Comparison of ENCODE assay signal across 8 mouse cellular contexts in genomic region chr4:141958188-141958587, GRCm38 (mm10). TPM values are rescaled to one million over a fixed set of nuclear protein-coding genes. Genes with fewer than 3 reads are reported as not detected.
DNase-seq lines count a peak whose midpoint lies in the region; ATAC-seq and TF ChIP-seq lines count a peak whose summit lies in the region.

No protein-coding gene starts in this region.

- peak overlapping the region; percentile 26; the same call in 1 of the 2 replicates for H3K4me2 ChIP-seq in intestine, embryonic 16.5 days (ENCODE audit: low read depth, low read length)
- H3K4me2 ChIP-seq in limb, embryonic 11.5 days (ENCODE audit: low read depth, severe bottlenecking) = no peak overlapping the region
- H3K4me2 ChIP-seq in midbrain, embryonic 12.5 days (replicated peaks) = no peak overlapping the region

- H3K4me1 ChIP-seq in intestine, embryonic 16.5 days (ENCODE audit: control insufficient read depth, insufficient read depth, low read length) = peaks cover 26% of the 10 kb centered on the region
- peaks cover 4% of the 10 kb centered on the region; the same call in 1 of the 2 replicates for H3K4me1 ChIP-seq in limb, embryonic 11.5 days (ENCODE audit: control insufficient read depth, insufficient read depth, low read length)
- H3K4me1 ChIP-seq in midbrain, embryonic 12.5 days = peaks cover 8% of the 10 kb centered on the region
- H3K4me1 ChIP-seq in small intestine, adult 2 months (ENCODE audit: control insufficient read depth, insufficient read depth, insufficient read length, low read length) = peaks cover 24% of the 10 kb centered on the region

- intact Hi-C loops in gastrocnemius, postnatal 36 days (cut with DNase I) = loop anchor here (1.0 to 5.0 kb wide), 2 partner anchors 103 to 341 kb away; partner anchors contain the start of gene Tmem82

- peak; percentile 28 to 56 for DNase-seq in urinary bladder, adult 18-20 months (ENCODE audit: low spot score in 2 of 2)
- DNase-seq in urinary bladder, postnatal 10 days (ENCODE audit: low spot score) = no peak
- DNase-seq in embryo, embryonic 11 days = peak; percentile 84
- peak; percentile 50 to 64 for DNase-seq in gastrocnemius, postnatal 36 days
- peak; percentile 91 for DNase-seq in limb, embryonic 11.5 days (ENCODE audit: low spot score)

- H3K27me3 ChIP-seq in intestine, embryonic 16.5 days (replicated peaks; ENCODE audit: control insufficient read depth, insufficient read depth, low read length) = no peaks in the 10 kb centered on the region
- no peaks in the 10 kb centered on the region for H3K27me3 ChIP-seq in limb, embryonic 11.5 days (ENCODE audit: control insufficient read depth, insufficient read depth, low read length)
- peaks cover 6% of the 10 kb centered on the region for H3K27me3 ChIP-seq in midbrain, embryonic 12.5 days
- H3K27me3 ChIP-seq in small intestine, adult 2 months (ENCODE audit: control insufficient read depth, insufficient read depth, low read length) = no peaks in the 10 kb centered on the region

- WGBS in intestine, embryonic 16.5 days = 6% methylated on average over 9 of the region's 9 CpGs
- WGBS in limb, embryonic 11.5 days = 7% methylated on average over 9 of the region's 9 CpGs
- WGBS in midbrain, embryonic 12.5 days = 7% methylated on average over 9 of the region's 9 CpGs
- WGBS in small intestine, adult 2 months = 8% methylated on average over 9 of the region's 9 CpGs

- no peaks in the 10 kb centered on the region for H3K36me3 ChIP-seq in intestine, embryonic 16.5 days (ENCODE audit: control insufficient read depth, insufficient read depth, low read length)
- no peaks in the 10 kb centered on the region for H3K36me3 ChIP-seq in limb, embryonic 11.5 days (ENCODE audit: control insufficient read depth, insufficient read depth, low read length)
- no peaks in the 10 kb centered on the region for H3K36me3 ChIP-seq in midbrain, embryonic 12.5 days
- H3K36me3 ChIP-seq in small intestine, adult 2 months (ENCODE audit: control insufficient read depth, insufficient read depth, low read length) = no peaks in the 10 kb centered on the region

- 0 out of 2 replicates have a peak overlapping the region, but pooled peaks have one; percentile 12 for H3K9ac ChIP-seq in intestine, embryonic 16.5 days (ENCODE audit: low read depth, low read length)
- no peak overlapping the region for H3K9ac ChIP-seq in limb, embryonic 11.5 days (ENCODE audit: low read length)
- H3K9ac ChIP-seq in midbrain, embryonic 12.5 days (replicated peaks) = no peak overlapping the region

- no peak overlapping the region for H3K4me3 ChIP-seq in intestine, embryonic 16.5 days (ENCODE audit: low read length)
- H3K4me3 ChIP-seq in limb, embryonic 11.5 days (ENCODE audit: low read depth, low read length) = no peak overlapping the region
- H3K4me3 ChIP-seq in midbrain, embryonic 12.5 days = no peak overlapping the region
- H3K4me3 ChIP-seq in small intestine, adult 2 months (ENCODE audit: low read depth, low read length) = no peak overlapping the region

- H3K9me3 ChIP-seq in intestine, embryonic 16.5 days (ENCODE audit: control insufficient read depth, low read length) = no peaks in the 10 kb centered on the region
- H3K9me3 ChIP-seq in limb, embryonic 11.5 days (ENCODE audit: control insufficient read depth, low read length) = 0 out of 2 replicates have a peak, but pooled peaks cover 2% of the 10 kb centered on the region
- peaks cover 4% of the 10 kb centered on the region; the same call in 1 of the 2 replicates for H3K9me3 ChIP-seq in midbrain, embryonic 12.5 days

- ATAC-seq in intestine, embryonic 16.5 days = peak; percentile 57
- peak; percentile 59; the same call in 1 of the 2 replicates for ATAC-seq in limb, embryonic 11.5 days (ENCODE audit: insufficient number of reproducible peaks, low FRiP score, low TSS enrichment, low read depth)
- ATAC-seq in midbrain, embryonic 12.5 days (ENCODE audit: low FRiP score, low read depth) = peak; percentile 36

- H3K27ac ChIP-seq in intestine, embryonic 16.5 days (ENCODE audit: low read length) = no peak overlapping the region
- H3K27ac ChIP-seq in limb, embryonic 11.5 days (replicated peaks; ENCODE audit: low read depth, low read length) = no peak overlapping the region
- no peak overlapping the region for H3K27ac ChIP-seq in midbrain, embryonic 12.5 days (replicated peaks)
- no peak overlapping the region for H3K27ac ChIP-seq in small intestine, adult 2 months (ENCODE audit: insufficient read depth, low read depth, low read length)

- TF ChIP-seq POLR2A in small intestine, adult 2 months (IDR thresholded peaks at IDR 0.05; ENCODE audit: low read depth, low read length) = no peak

- TF ChIP-seq CTCF in small intestine, adult 2 months (IDR thresholded peaks at IDR 0.05; ENCODE audit: extremely low read depth, insufficient read length, insufficient replicate concordance, low read depth, low read length) = peak; percentile 90; the same call in 1 of the 2 replicates

RNA-seq across cellular contexts. Expression of gene Fhad1, which starts 56.7 kb away (rescaled TPM):
- under 1 TPM; 0.13 to 0.35 TPM for total RNA-seq in gastrocnemius, postnatal 36 days (2021)
- polyA plus RNA-seq in intestine, embryonic 16.5 days (2015; fragmentation: Nextera tagmentation; extraction: Ambion mirVana) = 1.4 and 2.3 TPM in 2 replicates
- polyA plus RNA-seq in limb, embryonic 11.5 days (2014; fragmentation: Nextera tagmentation; extraction: Ambion mirVana) = 0.64 and 0.68 TPM in 2 replicates
- 1.9 and 2.7 TPM in 2 replicates for polyA plus RNA-seq in midbrain, embryonic 12.5 days (2016; fragmentation: Nextera tagmentation; extraction: Ambion mirVana)
- 0.03 and 0.05 TPM in 2 replicates for polyA plus RNA-seq in small intestine, adult 2 months (2012; rRNA removed)
